Mouse (Mus musculus): ENCODE data around the gene Psip1.

The Psip1 gene

GRCm38 (mm10) chr4:83417160-83417819, 69.0 kb downstream of the Psip1 start, which contains the start of gene Snapc3:
Gene Snapc3, plus strand, starts transcription at chr4:83417724.
- peak; percentile 92 for DNase-seq (ENCODE audit: low spot score)

DNA sequence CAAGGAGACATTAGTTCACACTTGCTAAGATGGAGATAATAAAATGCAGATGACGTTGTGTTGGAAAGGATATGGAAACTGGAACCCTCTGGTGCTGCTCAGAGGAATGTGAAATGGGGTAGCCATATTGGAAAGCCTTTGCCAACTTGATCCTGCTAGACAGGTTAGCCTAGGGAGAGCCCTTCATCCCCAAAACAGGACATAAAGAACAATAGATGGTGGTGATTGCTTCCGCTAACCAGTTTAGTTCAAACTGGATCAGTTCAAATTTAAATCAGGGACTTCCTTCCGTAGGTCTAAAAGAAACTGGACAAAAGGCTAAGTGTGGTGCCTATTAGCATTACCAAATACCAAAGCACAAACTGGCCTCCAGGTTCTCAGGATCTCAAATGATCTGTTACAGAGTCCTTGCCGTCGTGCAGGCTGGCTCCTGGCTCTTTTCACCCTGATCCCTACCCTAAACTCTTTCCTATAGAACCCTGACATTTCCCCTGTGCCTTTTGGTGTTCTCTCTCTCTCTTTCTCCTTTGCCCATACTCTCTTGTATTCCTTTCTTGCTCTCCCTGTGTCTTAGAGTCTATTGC, 71.9 kb downstream of the Psip1 start:
- DNase-seq (ENCODE audit: low spot score): no peak

DNA sequence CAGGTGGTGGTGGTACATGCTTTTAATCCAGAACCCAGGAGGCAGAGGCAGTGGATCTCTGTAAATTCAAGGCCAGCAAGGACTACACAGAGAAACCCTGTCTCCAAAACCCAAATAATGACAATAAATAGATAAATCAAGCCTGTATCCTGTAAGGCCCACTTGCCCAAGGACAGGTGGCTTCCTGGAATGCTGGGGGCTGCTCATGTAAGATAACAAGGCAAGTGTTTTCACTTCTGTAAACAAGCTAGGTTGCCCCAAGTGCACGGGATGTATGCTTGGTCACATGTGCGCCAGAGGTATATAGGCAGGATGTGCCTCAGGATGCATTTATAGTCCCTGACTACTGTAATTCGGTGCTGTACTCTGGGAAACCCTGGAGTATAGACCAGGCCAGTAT, 74.2 kb downstream of the Psip1 start:
- no peak for DNase-seq (ENCODE audit: low spot score)

GRCm38 (mm10) chr4:83409867-83410505, 76.3 kb downstream of the Psip1 start:
- no peak for DNase-seq (ENCODE audit: low spot score)

DNA sequence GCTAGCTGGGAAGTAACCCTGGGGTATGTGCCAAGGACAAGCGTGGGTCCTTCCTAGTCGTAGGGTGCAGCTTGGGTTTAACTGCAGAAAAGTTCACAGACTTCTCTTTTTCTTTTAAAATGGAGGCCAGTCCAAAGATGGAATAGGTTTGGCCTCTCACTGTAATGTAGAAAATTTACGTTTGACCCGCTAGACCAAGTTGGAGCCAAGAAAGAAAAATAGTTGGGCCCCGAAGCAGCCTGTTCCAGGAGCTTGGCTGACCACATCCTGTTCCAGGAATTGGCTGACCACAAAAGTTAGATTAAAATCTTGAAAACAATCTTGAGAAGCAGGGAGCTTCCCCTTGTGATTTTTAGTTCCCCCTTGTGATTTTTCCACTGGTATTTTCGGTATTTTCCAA, 78.6 kb downstream of the Psip1 start:
- no peak for DNase-seq (ENCODE audit: low spot score)
